Mouse (Mus musculus) CH12.LX (cell line): ENCODE measurements around the gene Mrpl38.

Experiments
- POLR2A ChIP-seq: IDR thresholded peaks from 2 replicates; pipeline ENCODE4 v1.6.1; 2011; ENCODE audit warnings: low read depth, mild to moderate bottlenecking, improper control_type of control experiment, low read length
- SIN3A ChIP-seq: IDR thresholded peaks from 2 replicates; pipeline ENCODE4 v1.6.1; 2012; ENCODE audit warnings: low read length, improper control_type of control experiment, inconsistent platforms

- TF ChIP-seq POLR2A, result no peak
- no peak for TF ChIP-seq SIN3A
Observed at GRCm38 (mm10) chr11:116178411-116179121, 39.9 kb upstream of the Mrpl38 start.
